Mouse (Mus musculus): Measurements from ENCODE around the gene Naip1.
A peak's percentile ranks its signal among the peaks of the same experiment; 100 is the strongest.
"Not testable (repeated sequence)": the region's sequence is repeated elsewhere in the genome, so short reads cannot be mapped to it uniquely, and the experiment has no call there.

The Naip1 gene

DNA sequence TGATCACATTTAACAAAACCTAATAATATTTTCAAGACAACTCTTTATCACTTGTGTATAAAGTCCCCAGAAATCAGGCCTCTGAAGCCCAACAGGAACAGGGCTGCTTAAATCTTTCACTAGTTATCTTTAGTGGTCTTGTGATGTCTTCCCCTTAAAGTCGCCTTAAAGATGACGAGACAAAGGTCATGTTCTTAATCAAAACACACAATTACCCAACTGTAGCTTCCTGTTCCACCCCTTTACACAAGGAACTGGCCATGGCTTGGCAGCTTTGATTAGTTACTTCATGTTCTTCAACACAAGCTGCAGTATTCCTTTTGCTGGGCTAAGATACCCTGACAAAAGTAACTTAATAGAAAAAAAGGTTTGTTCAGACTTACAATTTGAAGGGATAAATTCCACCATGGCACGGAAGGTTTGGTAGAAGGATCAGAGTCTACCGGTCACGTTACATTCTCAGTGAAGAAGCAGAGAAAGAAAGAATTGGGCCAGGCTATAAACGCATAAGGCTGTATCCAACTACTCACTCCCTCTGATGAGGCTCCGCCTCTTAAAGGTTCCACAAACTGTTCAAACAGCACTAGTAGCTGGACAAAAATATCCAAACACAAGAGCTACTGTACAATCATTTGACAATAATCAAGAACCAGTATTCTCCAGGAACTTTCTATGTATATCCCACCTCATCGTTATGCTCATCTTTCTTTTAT lies at the start of gene Naip1:
Gene Naip1 (minus strand): TSS at position 455 of the 713 bp plus-strand sequence.
- DNase-seq: not testable (repeated sequence)

GRCm38 (mm10) chr13:100499625-100500024 lies 47.0 kb upstream of the Naip1 start:
- not testable (repeated sequence) for DNase-seq

- no peak for DNase-seq
Observed at GRCm38 (mm10) chr13:100495337-100495736, 42.7 kb upstream of the Naip1 start.

- DNase-seq: peak; percentile 15 to 19
Observed at GRCm38 (mm10) chr13:100494370-100494769, 41.7 kb upstream of the Naip1 start.

GRCm38 (mm10) chr13:100493313-100493712 lies 40.6 kb upstream of the Naip1 start:
- DNase-seq: no peak

DNA sequence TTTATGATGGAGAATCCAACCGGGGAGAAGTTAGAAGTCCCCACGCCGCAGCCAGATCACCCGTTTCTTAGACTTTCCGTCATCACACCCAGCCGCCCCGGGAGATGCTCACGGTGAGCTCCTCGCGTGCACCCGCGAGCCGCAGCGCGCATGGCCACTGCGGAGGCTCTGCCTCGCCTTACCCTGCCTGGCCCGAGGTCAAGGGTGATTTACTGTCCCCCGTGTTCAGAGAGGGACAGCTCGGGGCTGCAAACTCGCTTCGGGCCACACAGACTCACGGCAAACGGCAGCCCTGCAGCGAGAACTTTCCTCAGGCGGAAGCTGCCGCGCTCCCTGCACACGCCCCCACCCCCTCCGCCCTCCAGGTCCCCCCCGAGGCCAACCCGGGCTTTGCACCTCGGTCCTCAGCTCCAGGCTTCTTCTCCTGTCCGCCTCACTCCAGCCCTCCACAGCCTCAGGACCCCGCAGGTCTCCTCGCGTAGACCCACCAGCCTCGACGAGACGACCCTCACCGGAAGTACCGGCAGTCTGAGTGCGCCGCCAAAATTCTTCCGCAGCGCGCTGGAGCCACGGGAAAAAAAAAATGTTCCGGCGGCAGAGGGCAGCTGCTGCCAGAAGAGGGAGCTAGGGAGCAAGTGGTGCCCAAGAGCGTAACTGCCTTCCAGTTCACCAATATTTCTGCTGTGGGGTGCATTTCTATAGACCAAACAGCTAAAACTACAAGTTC lies 39.6 kb upstream of the Naip1 start, which contains the start of gene Gtf2h2:
Gene Gtf2h2 (minus strand): TSS at position 519 of the 727 bp plus-strand sequence.
- peak; percentile 90 to 92 for DNase-seq

GRCm38 (mm10) chr13:100491623-100492022 lies 39.0 kb upstream of the Naip1 start:
- DNase-seq: no peak

DNA sequence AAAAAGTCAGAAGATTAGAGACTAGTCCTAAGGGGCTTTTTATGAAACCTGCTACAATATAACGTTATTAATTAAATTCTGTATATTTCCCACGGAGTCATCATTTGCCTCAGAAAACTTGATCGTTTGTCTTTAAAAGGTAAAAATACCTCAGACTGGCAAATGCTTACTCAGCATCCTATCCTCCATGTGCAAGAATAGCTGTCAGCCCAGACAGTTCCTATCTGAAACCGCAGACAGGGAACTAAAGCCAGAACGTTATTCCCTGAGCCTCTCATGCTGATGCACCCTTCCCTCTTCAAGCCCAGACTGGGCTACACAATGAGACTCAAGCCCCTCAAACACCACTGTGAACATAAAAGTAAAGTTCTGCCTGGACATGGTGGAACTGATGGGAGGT lies 37.8 kb upstream of the Naip1 start:
- DNase-seq: no peak

- DNase-seq: no peak
Observed at GRCm38 (mm10) chr13:100483610-100484009, 30.9 kb upstream of the Naip1 start.

GRCm38 (mm10) chr13:100463527-100464222 lies 11.0 kb upstream of the Naip1 start:
- DNase-seq: no peak

DNA sequence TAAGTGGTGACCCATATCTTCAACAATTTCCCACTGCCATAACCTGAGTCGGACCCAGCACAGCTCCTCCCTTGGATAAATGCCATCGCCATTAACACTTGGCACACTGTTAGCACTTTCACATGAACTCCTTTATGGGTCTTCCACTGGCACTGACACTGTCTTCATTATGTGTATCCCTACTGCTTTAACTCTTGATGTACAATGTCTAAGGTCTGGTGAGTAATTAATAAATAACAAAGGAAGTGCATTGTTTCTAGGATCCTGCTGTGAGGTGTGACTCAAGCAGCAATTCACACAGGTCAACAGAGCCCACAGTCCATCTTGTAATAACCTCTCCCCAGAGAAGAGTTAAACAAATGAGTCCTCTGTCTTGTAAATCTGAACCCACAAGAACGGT lies 8.7 kb upstream of the Naip1 start:
- DNase-seq: no peak

DNA sequence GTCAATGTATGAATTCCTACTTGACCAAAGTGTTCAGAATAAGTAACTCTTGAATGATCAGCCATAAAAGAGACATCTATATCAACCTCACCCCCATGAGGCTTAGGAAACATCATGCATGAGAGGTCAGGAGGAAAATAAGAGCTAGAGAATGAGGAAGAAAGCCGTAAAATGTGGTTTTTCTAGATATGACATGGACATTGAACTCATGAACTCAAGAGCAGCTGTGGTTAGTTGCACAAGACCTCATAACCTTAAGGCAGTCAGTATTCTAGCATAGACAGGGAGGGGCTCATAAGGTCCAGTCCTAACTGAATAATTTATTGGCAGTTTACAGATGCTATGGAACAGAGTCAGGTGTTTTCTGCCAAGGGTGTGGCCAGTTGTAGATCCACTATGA lies 3.2 kb downstream of the Naip1 start:
- DNase-seq: no peak

DNA sequence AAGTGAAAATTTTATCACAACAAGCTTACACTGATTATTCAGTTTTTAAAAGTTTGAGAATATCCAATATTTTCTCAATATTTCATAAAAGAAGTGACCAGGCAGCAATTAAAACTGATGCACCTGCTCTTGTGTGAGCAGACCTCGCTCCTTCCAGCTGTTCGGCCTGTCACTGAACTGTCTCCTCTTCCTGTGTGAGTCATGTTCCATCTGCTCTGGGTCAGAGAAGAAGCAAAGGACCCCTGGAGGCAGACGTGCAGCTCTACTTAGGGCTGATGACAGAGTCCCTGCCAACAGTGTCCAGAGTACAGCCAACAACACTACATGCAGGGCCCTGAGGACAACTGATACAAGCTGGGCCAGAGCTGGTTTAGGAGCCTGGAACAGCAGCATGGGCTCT lies 12.6 kb downstream of the Naip1 start:
- no peak for DNase-seq

DNA sequence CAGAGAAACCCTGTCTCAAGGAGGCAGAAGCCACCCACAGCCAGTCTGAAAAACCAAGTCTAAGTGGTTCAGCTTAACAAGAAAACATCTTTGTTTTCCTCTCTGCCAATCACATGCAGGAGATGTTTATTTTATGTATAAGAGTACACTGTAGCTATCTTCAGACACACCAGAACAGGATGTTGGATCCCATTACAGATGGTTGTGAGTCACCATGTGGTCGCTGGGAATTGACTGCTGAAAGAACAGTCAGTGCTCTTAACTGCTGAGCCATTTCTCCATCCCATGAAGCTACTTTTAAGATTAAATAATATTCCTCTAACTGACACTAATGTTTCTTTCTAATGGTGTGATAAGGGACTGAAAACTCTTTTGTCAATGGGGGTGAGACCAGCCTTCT lies 14.0 kb downstream of the Naip1 start:
- DNase-seq: no peak

DNA sequence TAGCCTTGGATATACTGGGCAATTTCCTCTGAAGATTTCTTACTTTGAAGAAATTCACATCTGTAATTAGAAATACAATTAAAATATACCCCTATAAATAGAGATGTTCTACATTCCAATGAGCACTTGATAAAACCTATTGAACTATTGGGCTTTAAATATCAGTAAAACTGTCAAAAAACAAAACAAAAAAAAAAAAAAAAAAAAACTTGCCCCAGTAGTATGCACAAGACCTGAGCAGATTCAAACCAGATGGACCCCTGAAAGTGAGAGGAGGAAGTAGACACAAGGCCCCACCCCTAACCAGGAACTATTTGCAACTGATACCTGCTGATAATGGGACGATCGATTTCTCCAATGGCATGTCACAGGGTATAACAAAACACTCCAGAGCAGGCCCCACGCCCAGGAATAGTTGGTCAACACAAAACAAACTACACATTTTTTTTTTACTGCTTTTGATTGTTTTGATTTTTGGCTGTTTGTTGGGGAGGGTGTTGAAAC lies 15.3 kb downstream of the Naip1 start:
- DNase-seq: peak in 1 of 2 experiments; percentile 3

DNA sequence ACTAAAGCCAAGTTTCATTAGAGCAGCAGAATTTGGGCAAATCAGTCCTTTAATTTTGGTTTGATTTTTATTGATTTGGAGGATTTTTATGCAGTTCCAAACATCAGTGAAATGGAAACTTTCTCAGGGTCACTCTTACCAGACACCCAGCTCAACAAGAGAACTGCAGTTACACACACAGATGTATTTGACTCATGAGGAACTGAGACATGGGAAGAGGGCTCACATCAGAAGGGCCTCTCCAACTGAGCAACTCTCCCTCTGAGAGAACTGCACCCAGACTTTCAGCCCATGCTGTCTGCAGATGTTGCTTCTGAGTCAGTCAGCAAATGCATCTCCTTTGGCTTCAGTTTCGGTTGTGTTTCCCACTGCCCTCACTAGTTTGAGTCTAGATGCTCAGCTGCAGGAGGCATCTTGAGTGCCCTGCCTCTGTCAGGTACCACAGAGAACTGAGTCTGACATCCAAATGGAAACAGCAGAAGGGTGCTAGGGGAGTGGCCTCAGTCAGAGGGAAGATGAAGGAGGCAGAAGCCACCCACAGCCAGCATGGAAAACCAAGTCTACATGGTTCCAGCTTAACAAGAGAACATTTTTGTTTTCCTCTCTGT lies 16.0 kb downstream of the Naip1 start:
- DNase-seq: peak in 1 of 2 experiments; percentile 1

- not testable (repeated sequence) for DNase-seq
Observed at GRCm38 (mm10) chr13:100419958-100420357, 32.7 kb downstream of the Naip1 start.

DNA sequence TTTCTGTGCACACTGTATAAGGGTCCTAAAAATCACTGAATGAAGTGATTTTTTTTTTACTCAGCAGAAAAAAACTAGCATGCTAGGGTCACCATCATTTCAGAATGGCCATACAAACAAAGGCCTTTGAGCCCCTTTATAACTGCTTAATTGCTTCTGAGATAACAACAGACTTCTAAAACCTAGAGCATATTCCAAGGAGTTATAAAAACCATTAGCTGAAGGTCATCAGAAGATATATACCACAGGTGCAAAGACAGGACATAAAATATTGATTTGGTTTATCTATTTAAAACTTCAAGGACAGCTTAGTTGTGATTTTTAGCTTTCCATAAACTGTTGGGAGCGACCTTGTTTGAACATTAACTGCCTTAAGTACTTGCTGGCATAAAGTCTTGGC lies 38.2 kb downstream of the Naip1 start:
- no peak for DNase-seq

DNA sequence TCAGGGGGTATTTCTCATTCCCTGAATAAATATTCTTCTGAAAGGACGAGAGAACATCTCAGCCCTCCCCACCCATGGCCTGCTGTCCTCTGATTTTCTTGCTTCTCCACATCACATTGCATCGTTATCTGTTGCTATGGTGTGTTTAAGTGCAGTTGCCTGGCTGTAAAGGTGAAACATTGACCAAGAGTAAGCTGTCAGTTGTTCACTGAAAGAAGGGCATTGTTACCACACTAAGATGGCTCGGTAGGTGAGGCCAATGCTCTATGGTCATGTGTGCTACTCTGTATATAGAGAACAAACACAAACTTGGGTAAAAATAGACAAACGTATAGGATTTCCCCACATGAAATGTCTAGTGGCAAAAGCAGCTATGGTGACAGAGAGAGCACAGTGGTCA lies 42.8 kb downstream of the Naip1 start:
- DNase-seq: no peak

- no peak for DNase-seq
Observed at GRCm38 (mm10) chr13:100409181-100409580, 43.5 kb downstream of the Naip1 start.

- no peak for DNase-seq
Observed at GRCm38 (mm10) chr13:100408242-100408641, 44.4 kb downstream of the Naip1 start.

DNA sequence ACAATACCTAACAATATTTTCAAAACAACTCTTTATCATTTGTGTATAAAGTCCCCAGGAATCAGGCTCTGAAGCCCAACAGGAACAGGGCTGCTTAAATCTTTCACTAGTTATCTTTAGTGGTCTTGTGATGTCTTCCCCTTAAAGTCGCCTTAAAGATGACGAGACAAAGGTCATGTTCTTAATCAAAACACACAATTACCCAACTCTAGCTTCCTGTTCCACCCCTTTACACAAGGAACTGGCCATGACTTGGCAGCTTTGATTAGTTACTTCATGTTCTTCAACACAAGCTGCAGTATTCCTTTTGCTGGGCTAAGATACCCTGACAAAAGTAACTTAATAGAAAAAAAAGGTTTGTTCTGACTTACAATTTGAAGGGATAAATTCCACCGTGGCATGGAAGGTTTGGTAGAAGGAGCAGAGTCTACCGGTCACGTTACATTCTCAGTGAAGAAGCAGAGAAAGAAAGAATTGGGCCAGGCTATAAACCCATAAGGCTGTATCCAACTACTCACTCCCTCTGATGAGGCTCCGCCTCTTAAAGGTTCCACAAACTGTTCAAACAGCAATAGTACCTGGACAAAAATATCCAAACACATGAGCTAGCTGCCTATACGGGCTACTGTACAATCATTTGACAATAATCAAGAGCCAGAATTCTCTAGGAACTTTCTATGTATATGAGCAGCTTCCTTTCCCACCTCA lies 49.6 kb downstream of the Naip1 start:
- not testable (repeated sequence) for DNase-seq

Measured in B cell, adult 2 months (primary cell).